Mouse (Mus musculus) right cerebral cortex, postnatal 36 days (tissue): ENCODE data around the gene Gm11437.
A peak's percentile ranks its signal among the peaks of the same experiment; 100 is the strongest.

Experiments used
- DNase-seq, 2 experiments: peaks; one replicate each; pipeline ENCODE4 v3.0.0; 2022; ENCODE audit warnings: low spot score in 2 of 2, mixed read lengths in 1 of 2

Gm11437 gene

DNA sequence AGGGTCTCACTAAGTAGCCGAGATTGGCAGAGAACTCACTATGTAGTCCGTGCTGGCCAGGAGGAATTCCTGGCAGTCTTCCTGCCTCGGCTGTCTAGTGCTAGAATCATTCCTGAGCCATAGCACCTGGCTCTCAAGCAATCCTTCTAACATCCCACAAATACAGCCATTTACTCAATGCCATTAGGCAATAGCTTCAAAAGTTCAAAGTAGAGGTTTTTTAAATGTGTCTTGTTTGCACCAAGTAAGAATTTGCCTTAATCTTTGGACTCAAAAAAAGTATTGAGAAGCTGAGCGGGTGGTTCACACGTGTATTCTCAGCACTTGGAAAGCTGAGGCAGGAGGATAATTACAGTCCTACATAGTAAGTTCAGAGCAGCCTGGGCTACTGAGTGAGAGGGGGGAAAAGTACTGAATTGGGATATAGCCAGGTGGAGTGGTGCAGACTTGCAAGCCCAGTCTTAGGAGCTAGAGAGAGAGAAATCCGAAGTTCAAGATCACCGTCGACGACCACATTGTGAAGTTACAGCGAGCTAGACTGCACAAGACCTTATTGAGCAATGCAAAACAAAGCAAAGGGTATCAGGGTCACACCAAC lies 22.0 kb downstream of the Gm11437 start:
- DNase-seq: no peak

DNA sequence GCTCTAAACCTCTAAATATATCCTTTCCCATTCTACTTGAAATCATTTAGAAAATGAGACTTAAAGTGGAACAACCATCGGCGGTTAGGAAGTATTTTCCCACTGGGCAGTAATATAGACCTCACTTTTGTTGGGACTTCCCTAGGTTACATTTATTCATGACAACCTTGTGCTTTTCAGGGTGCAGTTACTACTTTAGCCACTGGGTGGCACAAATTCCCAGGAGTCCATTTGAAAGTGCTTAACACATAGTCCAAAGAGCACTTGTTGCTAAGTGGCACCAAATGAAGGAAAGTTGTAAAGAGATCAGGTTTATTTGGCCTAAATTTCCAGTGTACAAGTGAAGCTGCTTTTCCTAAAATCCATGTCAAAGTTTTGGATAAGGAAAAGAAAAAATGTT lies 25.5 kb downstream of the Gm11437 start:
- DNase-seq: no peak

DNA sequence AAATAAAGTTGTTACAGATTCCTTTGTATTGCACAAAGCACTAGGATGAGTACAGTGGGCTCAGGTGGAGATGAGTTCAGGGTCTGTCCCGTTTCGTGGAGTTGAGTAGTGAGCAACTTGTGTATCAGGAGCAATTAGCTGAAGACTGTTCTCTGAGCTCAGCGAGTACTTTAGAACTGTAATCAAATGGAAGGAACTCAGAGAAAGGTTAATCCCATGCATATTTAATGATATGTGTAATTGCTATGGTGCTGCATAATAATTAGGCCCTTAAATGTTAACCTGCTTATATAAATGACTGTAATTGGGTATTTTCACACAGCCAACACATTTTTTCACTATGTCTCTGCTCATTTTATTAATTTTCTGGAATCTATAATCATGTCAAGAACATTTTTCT lies 30.8 kb downstream of the Gm11437 start:
- DNase-seq: no peak

DNA sequence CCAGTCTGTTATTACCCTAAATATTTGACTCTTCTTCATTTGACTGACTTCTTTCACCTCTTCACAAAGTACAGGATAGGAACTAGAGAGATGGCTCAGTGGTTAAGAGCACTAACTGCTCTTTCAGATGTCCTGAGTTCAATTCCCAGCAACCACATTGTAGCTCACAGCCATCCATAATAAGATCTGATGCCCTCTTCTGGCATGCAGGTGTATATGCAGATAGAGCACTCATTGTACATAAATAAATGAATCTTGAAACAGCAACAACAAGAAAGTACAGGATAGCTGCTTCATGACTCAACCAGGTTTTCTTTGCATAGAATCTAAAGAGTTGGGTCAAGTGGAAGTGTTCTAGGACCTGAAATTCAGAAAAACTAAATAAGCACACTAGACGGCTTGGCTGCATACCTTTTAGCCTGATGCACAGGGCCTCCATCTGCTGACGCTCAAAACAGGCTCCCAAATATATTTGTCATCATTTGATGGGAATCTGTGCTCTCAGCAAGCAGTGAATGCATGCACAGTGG lies 32.9 kb downstream of the Gm11437 start:
- no peak for DNase-seq

DNA sequence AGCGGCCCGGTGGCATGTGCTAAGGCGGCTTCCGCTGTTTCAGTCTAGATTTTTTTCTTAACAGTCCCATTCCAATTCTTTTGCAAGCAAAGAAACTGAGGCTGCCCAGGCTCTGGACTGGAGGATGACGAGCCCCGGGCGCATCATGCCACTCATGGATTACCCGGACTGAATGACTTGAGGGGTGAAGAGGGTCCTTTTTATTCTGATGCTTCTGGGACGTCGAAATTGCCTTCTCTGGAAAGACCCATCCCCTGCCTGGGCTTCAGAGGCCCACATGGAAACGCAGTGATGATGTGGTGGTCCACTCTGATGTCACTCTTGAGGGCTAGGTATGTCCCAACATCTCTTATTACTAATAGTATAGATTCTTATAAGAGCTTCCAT lies 37.5 kb downstream of the Gm11437 start:
- no peak for DNase-seq

DNA sequence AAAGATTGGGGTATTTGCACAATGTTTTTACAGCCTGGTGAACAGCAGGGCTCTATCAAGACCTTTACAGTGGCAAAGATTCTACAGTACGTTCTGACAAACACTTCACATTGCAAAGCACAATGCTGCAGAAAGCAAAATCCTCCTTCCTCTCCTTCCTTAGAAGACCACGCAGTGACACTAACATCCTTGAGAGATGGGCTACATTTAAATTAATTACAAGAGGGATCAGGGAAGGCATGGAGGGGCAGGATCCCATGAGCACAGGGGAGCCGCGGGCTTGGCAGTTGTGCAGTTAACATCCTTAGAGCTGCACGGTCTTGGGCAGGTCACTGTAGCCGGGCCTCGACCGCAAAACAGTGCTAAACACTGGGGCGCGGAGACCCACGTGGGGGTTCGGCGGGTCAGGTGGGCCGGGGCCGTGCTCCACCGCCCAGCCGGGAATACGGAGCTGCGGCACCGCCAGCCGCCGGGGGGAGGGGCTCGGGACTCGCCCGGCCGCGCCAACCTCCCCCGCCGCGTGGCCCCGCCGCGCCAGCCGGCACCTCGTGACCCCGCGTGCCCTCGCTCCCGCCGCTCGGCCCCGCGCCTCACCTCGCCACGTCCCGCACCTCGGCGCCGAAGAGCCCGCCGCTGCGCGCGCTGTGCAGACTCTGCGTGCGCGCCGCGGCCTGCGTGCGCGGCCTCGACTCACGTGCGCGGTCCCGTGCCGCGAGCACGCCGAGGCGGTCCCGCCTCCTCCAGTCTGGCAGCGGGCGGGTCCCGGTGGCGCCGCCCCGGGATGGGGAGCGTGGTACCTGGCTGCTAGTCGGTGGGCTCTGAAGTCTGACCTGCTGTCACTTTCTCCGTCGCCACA lies 38.1 kb downstream of the Gm11437 start, which contains the start of the genes Tada2a and Acaca:
Tada2a (minus strand) TSS at position 658 of the 856 bp plus-strand sequence.
Acaca (plus strand) TSS at position 730 of the 856 bp plus-strand sequence.
- DNase-seq: peak; percentile 55 to 69

DNA sequence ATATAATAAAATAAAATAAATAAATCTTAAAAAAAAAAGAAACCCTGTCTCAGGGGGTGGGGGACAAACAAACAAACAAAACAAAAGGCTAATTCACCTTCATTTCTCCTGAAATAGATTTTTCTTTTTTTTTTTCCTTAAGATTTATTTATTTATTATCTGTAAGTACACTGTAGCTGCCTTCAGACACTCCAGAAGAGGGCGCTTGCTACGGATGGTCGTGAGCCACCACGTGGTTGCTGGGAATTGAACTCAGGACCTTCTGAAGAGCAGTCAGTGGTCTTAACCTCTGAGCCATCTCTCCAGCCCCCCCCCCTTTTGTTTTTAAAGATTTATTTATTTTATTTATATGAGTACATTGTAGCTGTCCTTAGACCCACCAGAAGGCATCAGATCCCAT lies 39.3 kb downstream of the Gm11437 start:
- no peak for DNase-seq

DNA sequence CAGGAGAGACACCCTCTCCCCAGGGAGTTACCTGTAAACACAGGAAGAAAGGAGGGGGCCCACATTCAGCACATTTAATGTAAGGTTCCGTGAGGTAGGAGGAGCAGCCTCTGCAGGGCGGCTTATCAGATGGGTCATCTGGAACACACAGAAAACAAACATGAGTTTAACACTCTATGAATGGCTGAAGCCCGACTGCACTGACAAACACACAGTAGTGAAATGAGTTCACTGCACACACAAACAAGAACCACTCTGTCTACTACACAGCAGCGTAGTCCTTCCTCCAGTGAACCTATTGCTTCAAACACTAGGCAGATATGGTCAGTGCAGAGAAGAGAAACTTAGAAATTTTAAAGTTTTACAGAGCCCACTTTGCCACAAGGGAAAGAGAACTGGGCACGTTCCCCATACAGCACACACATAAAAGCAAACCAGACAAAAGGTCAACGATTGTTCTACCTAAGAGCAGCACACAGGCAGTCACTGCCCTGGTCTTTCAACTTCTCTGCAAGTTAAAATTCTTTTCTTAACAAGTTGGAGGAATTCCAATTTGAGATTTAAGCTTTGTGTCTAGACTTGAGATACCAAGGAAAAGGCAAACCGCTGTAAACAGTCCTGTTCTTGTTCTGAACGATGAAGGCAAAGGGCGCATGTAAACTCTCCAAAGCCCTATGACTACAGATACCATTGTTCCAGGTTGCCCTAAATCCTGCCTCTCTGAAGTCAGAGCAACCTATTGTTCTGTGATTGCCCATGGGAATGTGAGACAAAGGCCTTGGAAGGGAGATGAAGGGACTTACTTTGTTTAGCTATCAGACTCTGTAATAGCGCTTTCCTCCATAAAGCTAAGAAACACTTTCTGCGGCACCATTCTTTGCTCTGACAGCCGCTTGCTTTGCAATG lies 46.0 kb downstream of the Gm11437 start:
- DNase-seq: no peak

DNA sequence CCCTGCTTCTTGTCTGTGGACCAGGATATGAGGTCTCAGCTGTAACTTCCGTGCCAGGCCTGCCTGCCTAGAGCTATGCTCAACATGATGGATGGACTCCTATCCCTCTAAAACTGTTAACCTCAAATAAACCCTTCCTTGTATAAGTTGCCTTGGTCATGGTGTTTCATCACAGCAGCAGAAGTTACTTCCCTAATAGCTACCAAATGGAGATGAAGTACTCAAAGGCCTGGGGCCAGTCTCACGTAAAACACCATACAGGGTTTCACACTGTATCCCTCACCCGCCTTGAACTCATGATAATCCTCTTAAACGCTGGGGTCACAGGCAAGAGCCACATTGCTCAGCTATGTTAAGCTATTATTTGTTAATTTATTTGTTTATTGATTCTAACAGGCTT lies 49.8 kb downstream of the Gm11437 start:
- no peak for DNase-seq

DNA sequence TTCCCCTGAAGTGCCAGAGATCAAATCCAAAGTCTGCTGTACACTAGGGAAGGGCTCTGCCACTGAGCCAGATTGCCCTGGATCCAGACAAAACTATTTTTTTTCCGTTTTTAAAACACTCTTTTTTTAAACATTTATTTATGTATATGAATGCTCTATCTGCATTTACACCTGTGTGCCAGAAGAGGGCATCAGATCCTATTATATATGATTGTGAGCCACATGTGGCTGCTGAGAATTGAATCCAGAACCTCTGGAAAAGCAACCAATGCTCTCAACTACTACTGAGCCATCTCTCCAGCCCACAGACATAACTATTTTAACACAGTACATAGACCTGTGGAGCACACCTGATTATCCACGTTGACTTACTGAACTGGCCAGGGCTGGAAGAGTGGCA lies 51.1 kb downstream of the Gm11437 start:
- DNase-seq: no peak

DNA sequence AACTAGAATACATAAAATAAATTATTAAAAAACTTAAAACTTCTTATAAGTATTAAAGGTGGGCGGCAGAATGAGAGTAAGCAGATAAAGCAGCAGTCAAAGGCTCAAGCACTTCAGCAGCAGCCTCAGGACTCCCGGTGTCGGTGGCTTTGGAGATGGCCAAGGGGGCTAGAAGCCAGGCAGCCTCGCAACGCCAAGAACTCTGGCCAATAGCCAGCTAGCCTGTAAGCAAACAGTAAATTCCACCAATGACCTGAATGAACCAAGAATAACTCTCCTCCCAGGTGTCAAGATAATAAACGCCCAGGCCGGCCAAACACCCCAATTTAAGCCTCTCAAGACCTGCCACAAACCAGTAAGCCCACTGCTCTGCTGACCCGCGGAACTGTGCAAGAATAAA lies 51.6 kb downstream of the Gm11437 start:
- DNase-seq: no peak

DNA sequence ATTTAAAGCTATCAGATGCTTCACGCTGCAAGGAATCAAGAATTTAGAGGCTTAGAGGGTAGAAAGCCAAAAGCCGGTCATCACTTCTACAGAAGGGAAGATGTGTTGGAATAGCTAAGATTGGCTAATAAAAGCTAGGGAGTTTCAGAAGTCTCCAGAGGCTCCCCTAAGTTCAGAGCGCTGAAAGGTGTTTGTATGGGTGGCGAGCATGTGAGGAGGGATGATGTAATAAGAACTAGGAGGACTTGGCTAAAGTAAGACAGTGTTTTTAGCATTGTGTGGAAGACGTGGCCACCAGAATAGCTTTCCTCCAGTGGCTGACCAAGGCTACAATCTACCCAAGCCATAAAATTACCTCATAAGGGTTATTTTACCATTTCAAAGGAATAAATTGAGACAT lies 53.7 kb downstream of the Gm11437 start:
- peak in 1 of 2 experiments; percentile 26 for DNase-seq

DNA sequence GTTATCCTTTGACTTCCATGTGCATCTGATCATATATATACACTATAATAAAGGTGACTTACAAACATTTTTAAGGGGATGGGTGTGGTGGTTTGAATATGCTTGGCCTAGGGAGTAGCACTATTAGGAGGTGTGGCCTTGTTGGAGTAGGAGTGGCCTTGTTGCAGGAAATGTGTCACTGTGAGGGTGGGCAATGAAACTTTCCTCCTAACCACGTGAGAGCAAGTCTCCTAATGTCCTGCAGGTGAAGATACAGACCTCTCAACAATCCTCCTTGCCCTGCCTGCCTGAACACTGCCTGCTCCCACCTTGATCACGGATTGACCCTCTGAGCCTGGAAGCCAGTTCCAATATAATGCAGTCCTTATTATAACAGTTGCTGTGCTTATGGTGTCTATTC lies 60.1 kb downstream of the Gm11437 start:
- no peak for DNase-seq

DNA sequence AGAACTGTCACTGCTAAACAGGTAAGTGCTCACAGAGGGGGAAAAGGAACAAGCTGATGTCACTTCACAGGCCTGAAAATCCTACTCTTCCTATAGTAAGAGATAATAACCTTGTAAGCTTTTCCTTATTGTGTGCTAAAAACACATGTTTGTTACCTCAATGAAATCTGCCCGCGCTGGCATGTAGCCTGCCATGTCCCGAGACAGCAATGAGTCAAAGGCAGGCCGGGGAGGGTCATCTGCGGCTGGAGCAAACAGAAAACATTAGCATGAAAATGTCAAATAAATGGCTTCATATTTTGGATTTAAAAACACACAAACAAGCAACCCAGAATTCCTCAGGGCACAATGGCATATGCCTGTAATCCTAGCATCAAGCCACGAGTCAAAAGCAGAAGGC lies 63.2 kb downstream of the Gm11437 start:
- no peak for DNase-seq

DNA sequence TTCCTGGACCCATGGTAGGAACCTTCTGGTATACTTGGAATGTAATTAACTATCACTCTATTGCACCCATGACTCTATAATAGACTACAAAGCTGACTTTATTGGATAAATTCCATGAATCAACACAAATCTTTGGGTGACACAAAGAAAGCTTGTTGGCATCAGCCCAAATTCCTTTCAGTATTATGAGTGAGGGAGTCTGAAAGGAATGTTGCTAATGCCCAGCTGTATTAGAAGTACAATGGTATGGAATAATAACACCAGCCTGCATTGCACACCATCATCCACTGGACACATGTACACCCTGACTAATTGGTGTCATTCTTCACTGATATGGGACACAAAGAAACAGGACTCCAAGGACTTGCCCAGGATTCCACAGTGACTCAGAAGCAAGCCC lies 66.1 kb downstream of the Gm11437 start:
- no peak for DNase-seq
